Mouse (Mus musculus): ENCODE measurements at regions not wholly inside any gene's neighbourhood (a gene's known extent, or its start where the extent isn't known, plus 50 kb on each side); places are given as distances from the start of the nearest gene placed in this dataset.

GRCm38 (mm10) chr3:38397615-38397956 is 87.1 kb downstream of the Ankrd50 start:
- no peak for DNase-seq (ENCODE audit: low spot score)

DNA sequence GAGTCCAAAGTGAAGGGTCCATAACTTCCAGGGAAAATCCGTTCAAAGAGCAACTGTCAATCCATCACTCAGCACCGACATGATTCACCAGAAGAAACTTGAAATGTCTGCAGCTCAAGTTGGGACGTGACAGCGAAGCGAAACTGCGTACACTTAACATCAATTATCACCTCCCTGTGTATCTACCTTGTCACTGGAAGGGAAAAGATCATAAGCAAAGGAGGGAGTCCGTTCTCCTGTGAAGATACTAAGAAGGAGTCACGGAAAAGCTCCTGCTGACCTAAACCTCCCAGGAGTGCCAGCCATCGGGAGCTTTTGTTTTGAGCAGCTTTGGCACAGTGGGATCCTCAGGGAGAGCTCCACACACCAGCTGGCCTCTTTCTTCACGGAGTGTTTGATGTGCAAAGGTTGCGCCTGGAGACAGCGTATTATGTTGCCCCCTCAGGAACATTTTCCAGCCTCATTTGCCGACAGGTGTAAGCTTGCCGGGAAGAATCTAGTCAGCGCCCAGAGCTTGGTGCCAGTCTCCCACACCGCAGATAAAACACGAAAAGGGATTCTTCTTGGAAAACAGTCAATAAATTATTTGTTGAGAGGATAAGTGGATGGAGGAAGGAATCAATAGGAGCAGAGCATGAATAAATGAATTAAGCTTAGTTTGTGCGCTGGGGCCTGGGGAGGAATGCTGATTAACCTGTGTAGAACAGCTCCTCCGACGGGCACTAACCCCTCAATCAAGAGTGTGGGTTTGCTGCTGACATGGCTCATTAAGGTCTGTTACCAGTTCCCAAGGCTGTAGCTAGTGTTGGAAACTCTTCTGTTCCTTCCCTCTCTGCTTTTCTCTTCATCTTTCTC is 87.7 kb downstream of the Ankrd50 start:
- DNase-seq (ENCODE audit: low spot score), result peak; percentile 33

DNA sequence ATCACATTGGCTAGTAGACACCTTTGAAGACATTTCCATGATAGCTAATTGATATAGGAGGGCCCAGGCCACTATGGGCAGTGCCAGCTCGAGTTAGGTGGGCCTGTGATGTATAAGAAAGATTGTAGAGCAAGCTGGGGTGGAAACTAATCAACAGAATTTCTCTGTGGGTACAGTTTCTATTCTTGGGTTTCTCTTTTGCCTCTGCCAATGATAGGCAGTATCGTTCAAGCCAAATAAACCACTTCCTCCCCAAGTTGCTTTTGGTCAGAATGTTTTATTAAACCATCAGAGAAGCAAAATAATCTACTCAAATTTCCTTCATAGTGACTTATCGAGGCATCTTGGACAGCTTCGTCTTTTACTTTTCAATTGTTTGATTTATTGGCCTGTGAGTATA is 90.3 kb downstream of the Ankrd50 start:
- no peak for DNase-seq (ENCODE audit: low spot score)

DNA sequence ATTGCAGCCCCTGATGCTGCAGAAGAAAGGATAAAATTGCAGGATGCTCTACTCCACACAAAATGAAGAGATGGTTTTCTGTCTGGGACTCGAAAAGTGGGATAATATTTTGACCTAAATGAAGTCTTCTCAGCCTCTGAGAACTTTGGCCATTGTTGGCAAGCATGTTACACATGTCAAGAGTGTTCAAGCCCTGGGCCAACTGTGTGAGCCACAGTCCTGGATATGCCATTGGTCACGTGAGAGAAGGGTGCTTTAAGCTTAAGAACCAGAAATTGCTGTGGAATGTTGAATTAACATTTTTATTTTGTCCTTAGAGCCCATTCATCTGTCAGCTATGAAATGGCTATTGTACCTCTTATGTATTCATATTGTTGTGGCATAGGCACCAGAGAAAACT is 95.0 kb downstream of the Ankrd50 start:
- no peak for DNase-seq (ENCODE audit: low spot score)

DNA sequence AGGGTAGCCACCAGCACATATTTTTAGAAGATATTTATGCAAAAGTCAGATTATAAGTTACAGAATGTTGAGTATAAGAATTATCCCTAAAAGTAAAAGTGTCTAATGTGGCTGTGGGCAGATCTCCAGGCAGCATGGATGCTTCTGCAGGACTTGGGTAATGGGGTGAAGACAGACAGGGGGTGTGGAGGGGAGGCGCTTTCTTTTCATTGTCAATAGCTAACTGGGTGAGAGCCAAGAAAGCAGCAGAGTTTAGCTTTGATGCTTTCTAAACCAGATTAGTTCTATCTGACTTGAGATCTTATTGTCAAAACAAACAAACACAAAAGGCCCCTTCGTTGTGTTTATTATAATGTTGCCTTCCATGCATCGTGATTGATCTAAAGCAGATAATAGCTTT is 95.7 kb downstream of the Ankrd50 start:
- DNase-seq (ENCODE audit: low spot score), result no peak

GRCm38 (mm10) chr3:38382743-38383142 is 101.9 kb downstream of the Ankrd50 start:
- no peak for DNase-seq (ENCODE audit: low spot score)

DNA sequence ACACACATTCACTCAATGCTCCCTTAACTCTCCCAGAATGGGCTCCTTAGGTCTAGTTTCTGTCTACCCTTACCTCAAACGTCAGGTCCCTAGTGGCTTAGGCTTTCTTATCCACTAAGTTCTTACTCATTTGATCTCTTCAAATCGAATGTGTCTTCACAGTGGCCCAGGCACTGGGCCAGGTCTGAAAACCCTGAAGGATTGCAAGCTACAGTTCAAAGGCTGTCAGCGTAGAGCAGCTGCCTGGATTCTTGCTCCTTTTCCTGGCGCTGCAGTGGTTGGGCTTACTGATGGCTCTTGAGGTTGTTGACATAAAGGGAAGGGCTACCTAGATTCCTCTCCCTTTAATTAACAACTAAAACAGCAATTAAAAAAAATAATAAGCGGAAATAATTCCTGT is 103.0 kb downstream of the Ankrd50 start:
- DNase-seq (ENCODE audit: low spot score), result no peak

DNA sequence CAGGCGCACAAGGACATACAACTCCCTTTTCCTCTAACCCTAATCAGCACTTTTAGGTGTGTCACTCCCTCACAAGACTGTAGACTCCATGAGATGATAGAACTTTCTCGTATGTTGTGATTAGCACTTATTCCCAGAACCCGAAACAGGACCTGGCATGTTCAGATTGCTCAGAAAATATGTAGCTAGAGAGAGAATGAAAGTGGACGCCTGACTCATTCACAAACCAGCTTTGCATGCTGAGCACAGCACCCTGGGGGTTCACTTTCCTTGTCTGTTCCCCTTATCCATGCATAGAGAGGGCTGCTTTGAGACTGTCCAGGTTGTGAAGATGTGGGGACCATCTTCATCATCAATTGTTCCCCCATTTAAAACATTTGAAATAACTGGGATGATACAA is 111.0 kb downstream of the Ankrd50 start:
- no peak for DNase-seq (ENCODE audit: low spot score)

GRCm38 (mm10) chr3:38371702-38372101 is 112.9 kb downstream of the Ankrd50 start:
- peak; percentile 6 for DNase-seq (ENCODE audit: low spot score)

DNA sequence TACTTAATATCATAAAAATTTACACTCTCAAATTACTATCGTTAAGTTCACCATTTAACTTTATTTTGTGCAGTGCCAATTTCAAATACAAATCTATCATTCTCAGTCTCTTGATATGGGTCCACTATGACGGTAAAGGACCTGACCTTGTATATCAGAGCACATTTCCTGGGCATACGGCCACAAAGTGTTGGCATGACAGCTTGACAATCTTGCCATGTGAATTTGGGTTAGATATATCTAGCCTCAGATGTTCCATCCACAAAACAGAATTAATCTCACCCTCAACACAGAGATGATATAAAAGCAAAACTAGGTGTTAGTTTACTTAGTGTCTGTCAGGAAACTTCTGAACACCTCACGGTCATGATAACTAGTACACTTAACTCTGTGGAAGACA is 120.8 kb downstream of the Ankrd50 start:
- DNase-seq (ENCODE audit: low spot score), result no peak

DNA sequence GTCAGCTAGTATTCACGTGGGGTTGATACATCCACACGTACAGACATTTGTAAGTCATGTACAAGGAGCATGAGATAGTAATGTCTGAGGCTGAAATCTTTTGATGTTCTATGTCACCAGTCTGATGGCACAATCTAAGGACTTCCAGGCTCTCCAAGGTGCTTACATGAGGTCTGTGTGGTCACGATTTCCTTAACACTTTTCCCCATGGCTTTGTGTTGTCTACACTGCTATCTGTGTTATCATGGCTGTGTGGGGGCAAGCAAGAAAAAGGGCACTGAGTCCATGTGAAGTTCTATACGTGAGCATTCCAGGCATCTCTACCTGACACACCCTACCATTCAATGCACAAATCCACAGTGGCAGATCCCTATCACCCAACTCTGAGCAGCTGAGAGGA is 123.2 kb downstream of the Ankrd50 start:
- DNase-seq (ENCODE audit: low spot score), result no peak

GRCm38 (mm10) chr3:38360974-38361373 is 123.7 kb downstream of the Ankrd50 start:
- no peak for DNase-seq (ENCODE audit: low spot score)

DNA sequence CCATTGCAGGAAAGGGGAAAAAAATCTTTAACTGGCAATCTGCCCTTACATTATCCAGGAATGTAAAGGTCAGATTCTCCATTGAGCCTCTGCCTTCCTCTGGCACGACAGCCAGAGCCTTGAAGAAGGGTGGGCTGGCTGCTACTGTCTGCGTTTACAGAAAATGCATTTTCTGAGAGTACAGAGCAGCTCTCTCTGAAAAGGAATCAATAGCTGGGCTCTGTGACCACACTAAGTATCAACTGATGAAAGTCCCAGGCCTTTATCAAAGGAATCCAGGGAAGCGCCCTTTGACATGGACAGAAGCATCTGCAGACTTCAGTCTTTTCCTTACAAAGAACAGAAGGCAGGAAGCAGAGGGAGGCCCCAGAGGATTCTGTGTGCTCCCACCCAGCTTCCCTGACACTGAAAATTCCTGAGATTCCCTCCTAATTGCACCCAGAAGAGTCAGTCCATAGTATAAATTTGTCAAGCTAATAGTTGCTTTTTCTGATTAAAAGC is 124.2 kb downstream of the Ankrd50 start:
- peak; percentile 50 for DNase-seq (ENCODE audit: low spot score)

GRCm38 (mm10) chr3:38357905-38358491 is 126.6 kb downstream of the Ankrd50 start:
- DNase-seq (ENCODE audit: low spot score), result peak; percentile 70

- DNase-seq (ENCODE audit: low spot score), result no peak
Measured at GRCm38 (mm10) chr3:38344283-38344682, 140.4 kb downstream of the Ankrd50 start.

DNA sequence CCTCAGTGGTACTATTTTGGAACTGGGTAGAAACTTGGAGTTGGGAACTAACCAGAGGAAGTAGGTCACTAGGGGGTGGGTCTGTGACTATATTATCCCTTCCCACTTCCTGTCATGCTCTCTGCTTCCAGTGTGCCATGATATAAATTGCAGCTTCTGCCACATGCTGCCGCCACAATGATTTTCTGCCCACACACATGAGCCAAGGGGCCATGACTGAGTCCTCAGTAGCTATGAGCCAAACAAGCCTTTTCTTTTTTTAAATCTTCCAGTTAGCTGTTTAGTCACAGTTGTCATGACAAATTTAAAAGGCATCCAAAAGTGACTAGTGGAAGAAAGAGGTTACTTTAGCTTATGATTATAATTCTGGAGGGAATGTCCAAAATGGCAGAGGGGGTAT is 143.0 kb downstream of the Ankrd50 start:
- no peak for DNase-seq (ENCODE audit: low spot score)

GRCm38 (mm10) chr3:38333321-38333910 is 151.2 kb downstream of the Ankrd50 start:
- DNase-seq (ENCODE audit: low spot score), result no peak

- DNase-seq (ENCODE audit: low spot score), result no peak
Measured at GRCm38 (mm10) chr3:38331169-38331568, 153.5 kb downstream of the Ankrd50 start.

- no peak for DNase-seq (ENCODE audit: low spot score)
Measured at GRCm38 (mm10) chr3:38327286-38327685, 157.4 kb downstream of the Ankrd50 start.

DNA sequence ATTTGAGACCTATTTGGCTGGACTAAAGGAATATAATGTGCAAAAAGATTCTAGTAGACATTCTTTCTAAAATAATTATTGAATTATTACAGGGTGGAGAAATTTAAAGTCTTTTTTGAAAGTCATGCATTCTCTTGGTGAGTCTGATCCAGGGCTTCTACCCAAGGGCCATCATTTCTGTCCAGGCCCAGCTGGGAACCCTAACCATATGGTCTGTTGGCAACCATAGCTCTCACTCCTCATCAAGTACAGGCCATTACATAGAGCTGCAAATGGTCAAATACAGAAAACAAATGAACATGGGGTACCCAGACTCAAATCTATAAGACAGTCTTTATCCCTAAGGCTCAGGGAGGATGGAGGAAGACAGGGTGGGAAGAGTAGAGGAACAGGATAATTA is 158.4 kb downstream of the Ankrd50 start:
- no peak for DNase-seq (ENCODE audit: low spot score)

DNA sequence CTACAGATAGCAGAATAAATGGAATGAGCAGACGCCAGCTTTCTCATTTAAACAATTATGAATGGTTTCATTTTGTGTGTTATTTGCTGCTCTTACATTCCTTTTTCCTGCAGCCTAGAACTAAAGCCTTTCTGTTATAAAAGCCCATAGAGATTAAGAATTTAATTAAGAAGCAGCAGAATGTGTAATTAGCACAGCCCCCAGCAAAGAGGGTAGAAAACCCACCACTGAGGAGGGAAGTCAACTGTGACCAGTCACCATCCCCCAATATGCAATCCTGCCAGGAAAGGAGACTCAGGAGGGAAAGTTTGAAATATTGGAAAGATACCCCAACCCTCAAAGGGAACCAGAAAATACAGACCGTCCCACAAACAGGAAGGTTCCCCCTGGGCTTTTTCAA is 160.0 kb downstream of the Ankrd50 start:
- no peak for DNase-seq (ENCODE audit: low spot score)

DNA sequence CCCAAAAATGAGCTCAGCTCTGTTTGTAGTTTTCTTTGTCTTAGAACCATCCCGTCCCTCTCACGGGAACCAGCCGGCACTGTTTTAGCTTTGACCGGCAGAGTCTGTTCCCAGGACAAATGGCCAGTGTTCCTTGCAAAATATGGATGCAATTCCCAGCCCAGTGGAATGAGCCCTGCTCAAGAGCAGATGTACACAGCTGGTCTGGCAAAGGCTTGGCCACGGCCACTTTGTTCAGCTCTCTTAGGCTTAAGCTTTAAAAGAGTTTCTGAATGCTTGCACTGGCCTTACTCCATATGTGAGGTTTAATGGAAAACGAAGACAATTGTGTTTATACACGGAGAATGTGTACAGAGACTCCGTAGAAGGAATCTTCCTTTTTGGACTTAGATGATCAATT is 162.2 kb downstream of the Ankrd50 start:
- peak; percentile 20 for DNase-seq (ENCODE audit: low spot score)

DNA sequence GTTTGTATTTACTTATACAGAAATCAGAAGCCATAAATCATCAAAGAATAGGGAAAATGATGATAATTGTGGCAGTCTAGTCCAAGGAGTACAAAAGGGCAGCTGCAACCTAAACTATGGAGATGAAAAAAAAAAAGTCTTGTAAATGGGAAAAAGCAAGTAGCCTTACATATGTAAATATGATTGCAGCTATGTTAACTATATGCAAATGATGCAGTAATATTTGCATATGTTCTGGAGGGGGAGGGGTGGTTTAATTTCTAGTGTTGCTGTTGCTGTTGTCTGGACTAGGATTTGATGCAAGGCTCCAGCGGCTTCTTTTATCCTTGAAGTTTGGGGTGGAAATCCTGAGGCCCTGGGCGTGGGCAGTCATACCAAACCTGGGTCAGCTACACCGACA is 163.0 kb downstream of the Ankrd50 start:
- no peak for DNase-seq (ENCODE audit: low spot score)

Data from embryo, embryonic 10 days (tissue).